Mouse (Mus musculus) lung, adult 2 months (tissue): ENCODE measurements at regions not wholly inside any gene's neighbourhood (a gene's known extent, or its start where the extent isn't known, plus 50 kb on each side); places are given as distances from the start of the nearest gene placed in this dataset.

Source experiments
- DNase-seq: peaks from one replicate; pipeline ENCODE4 v3.0.0; 2022
- H3K4me1 ChIP-seq: fragments of 200-500 bp; 2 replicates; pipeline ENCODE4 v1.6.1; 2011; ENCODE audit warnings: low read length; ENCODE audit not compliant: control insufficient read depth, insufficient read depth
- H3K4me3 ChIP-seq: fragments of 200-500 bp; replicated peaks from 2 replicates; pipeline ENCODE3; 2011; ENCODE audit warnings: low read depth, mild to moderate bottlenecking, control low read depth, low read length; ENCODE audit errors: extremely low read depth
- CTCF ChIP-seq: fragments of 200-500 bp; IDR thresholded peaks from 2 replicates; pipeline ENCODE4 v1.5.1; 2011; ENCODE audit warnings: mild to moderate bottlenecking, low read length, control low read depth; ENCODE audit not compliant: insufficient read depth
- POLR2A ChIP-seq: fragments of 200-500 bp; IDR thresholded peaks from 2 replicates; pipeline ENCODE4 v1.6.1; 2011; ENCODE audit warnings: low read depth, mild to moderate bottlenecking, control low read depth, low read length, borderline replicate concordance; ENCODE audit errors: extremely low read depth
- WGBS: fragments of 180-500 bp; shearing (Covaris S2); methylation state at CpG from one replicate; pipeline ENCODE4 v1.1.7; 2018; 5-methylcytosine and 5-hydroxymethylcytosine counted together

DNA sequence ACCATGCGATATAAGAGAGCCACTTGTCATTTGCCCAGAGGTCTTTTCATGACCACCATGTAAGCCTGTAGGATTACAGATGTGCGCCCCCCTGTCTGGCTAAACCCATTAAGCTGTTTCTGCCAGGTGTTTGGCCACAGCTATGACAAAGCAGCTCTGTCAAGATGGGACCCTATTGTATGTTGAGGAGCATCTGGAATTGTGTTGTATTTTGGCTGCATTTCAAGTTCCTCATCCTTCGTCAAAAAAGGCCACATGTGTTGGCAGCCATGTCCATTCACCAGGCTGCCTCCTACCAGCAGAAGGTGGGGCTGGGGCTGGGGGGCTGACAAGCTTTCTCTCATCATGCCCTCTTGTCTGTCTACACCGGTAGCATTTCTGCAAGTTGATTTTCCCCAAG is 65.7 kb upstream of the Lsm14a start:
- no peak overlapping the region for H3K4me3 ChIP-seq
- WGBS: 76% methylated on average over 4 of the region's 4 CpGs
- no peaks in the 10 kb centered on the region for H3K4me1 ChIP-seq
- DNase-seq: no peak
- TF ChIP-seq POLR2A: no peak
- no peak for TF ChIP-seq CTCF

DNA sequence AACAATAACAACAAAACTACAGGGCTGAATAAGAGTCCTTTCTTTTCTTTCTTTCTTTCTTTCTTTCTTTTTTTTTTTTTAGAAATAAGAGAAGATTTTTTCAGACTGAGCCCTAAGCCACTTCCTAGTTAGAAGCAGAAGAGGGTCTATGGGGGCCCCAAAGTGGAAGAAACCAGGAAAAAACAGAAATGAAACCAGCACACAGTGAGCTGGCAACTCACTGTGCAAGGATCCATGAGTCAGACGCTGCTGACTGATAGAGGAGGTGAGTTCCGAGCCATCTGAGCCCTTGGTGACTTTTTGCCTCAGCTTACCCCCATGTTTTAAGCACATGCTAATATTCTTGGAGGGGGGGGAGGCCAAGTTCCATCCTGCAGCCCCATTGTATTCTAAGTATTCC is 55.2 kb upstream of the Lsm14a start:
- DNase-seq: no peak
- Histone ChIP-seq H3K4me1 (no peaks in the 10 kb centered on the region), H3K4me3 (no peak overlapping the region)
- TF ChIP-seq POLR2A (no peak), CTCF (no peak)
- 79% methylated on average over 2 of the region's 2 CpGs for WGBS

DNA sequence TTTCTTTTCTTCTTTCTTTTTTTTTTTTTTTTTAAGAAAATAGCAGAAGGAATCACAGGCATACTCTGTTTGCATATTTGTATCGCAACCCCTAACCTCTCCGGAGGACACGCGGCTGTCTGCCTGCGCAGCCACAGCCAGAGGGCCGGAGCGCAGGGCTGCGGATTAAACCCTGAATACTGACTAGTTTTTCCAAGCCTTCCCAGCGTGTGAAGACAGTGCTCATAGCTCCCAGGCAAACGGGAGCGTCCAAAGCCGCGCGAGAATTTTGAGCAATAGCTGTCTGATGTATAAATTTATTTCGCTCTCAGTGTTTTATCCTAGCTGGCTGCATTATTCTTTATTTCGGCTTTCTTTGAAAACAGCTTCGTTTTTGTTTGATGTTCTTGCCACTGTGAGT is 51.1 kb upstream of the Lsm14a start:
- no peaks in the 10 kb centered on the region for H3K4me1 ChIP-seq
- no peak for TF ChIP-seq POLR2A
- TF ChIP-seq CTCF: no peak
- 53% methylated on average over 17 of the region's 17 CpGs for WGBS

More for the DNA sequence above, 51.1 kb upstream of the Lsm14a start:
- no peak for DNase-seq
- no peak overlapping the region for H3K4me3 ChIP-seq
